Mouse (Mus musculus) heart, adult 2 months (tissue): ENCODE results near the gene H6pd.

Experiments
- CTCF ChIP-seq: fragments of 200-600 bp; IDR thresholded peaks from 2 replicates; pipeline ENCODE4 v1.8.1; 2022; ENCODE audit warnings: antibody characterized with exemption, mild to moderate bottlenecking, moderate library complexity
- EP300 ChIP-seq: fragments of 200-500 bp; IDR thresholded peaks from 2 replicates; pipeline ENCODE4 v1.6.1; 2011; ENCODE audit warnings: low read depth, low read length, control low read depth; ENCODE audit not compliant: insufficient read depth
- POLR2A ChIP-seq: fragments of 200-500 bp; IDR thresholded peaks from 2 replicates; pipeline ENCODE4 v1.6.1; 2011; ENCODE audit warnings: mild to moderate bottlenecking, low read depth, low read length, control low read depth; ENCODE audit not compliant: insufficient read depth

DNA sequence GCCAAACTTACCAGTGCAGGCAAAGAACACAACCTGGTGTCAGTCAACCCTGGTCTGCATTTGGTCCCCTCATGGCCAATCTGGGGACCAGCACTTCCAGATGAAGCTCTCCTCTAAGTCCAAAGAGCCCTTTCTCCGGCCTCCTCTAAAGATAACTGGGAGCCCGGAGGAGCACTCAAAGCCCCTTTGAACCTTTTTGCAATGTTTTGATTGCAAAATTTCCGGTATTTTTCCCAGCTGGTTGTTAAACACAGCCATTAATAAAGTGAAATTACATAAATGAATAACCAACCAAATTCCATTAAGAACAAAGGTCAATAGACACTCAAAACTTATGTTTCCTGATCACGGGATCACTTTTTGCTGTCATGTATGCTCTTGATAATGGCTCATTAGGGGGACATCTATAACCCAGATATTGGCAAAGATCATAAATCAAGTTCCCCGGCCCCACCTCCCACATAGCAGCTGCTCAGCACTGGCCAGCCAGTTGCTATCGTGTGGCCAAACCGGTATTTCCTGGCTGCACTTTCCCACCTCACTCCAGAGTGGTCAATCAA, 5.7 kb downstream of the H6pd start:
- no peak for TF ChIP-seq POLR2A
- TF ChIP-seq CTCF: no peak
- no peak for TF ChIP-seq EP300
